Mouse (Mus musculus) kidney, embryonic 14.5 days (tissue): ENCODE results near the gene 4930402F06Rik. TPM values are rescaled to one million over a fixed set of nuclear protein-coding genes. Genes with fewer than 3 reads are reported as not detected.
A peak's percentile ranks its signal among the peaks of the same experiment; 100 is the strongest.

Experiments
- ATAC-seq: fragments of 200-750 bp; cut with Nextera tagmentation; 2 replicates; pipeline ENCODE4 v1.8.0; 2017; ENCODE audit warnings: moderate number of reproducible peaks, mild to moderate bottlenecking, moderate TSS enrichment, moderate library complexity; ENCODE audit not compliant: low FRiP score, low TSS enrichment
- H3K27ac ChIP-seq: fragments of 300-500 bp; sonication (generic); 2 replicates; pipeline ENCODE4 v1.5.1; 2014; ENCODE audit warnings: low read depth, mild to moderate bottlenecking, low read length, moderate library complexity, mixed read lengths
- H3K27me3 ChIP-seq: fragments of 300-500 bp; sonication (generic); 2 replicates; pipeline ENCODE4 v1.6.1; 2014; ENCODE audit warnings: mild to moderate bottlenecking, low read length; ENCODE audit not compliant: control insufficient read depth, insufficient read depth
- H3K36me3 ChIP-seq: fragments of 300-500 bp; sonication (generic); 2 replicates; pipeline ENCODE4 v1.6.1; 2014; ENCODE audit warnings: low read length, mixed read lengths; ENCODE audit not compliant: control insufficient read depth, insufficient read depth
- H3K4me1 ChIP-seq: fragments of 300-500 bp; sonication (generic); 2 replicates; pipeline ENCODE4 v1.6.1; 2014; ENCODE audit warnings: low read length, mixed read lengths; ENCODE audit not compliant: control insufficient read depth, insufficient read depth
- H3K4me2 ChIP-seq: fragments of 300-500 bp; sonication (generic); replicated peaks from 2 replicates; pipeline ENCODE4 v1.6.1; 2014; ENCODE audit warnings: low read depth, mild to moderate bottlenecking, low read length
- H3K4me3 ChIP-seq: fragments of 300-500 bp; sonication (generic); 2 replicates; pipeline ENCODE4 v1.5.1; 2014; ENCODE audit warnings: mild to moderate bottlenecking, low read length
- H3K9ac ChIP-seq: fragments of 300-500 bp; sonication (generic); 2 replicates; pipeline ENCODE4 v1.6.1; 2014; ENCODE audit warnings: low read depth, mild to moderate bottlenecking, low read length, moderate library complexity
- H3K9me3 ChIP-seq: fragments of 300-500 bp; sonication (generic); 2 replicates; pipeline ENCODE4 v1.6.1; 2016; ENCODE audit warnings: low read length; ENCODE audit not compliant: control insufficient read depth
- WGBS: fragments of 180-500 bp; shearing (Covaris S2); extraction: QIAGEN DNeasy Blood & Tissue Kit; methylation state at CpG from one replicate; pipeline ENCODE4 v1.1.7; 2014; 5-methylcytosine and 5-hydroxymethylcytosine counted together
- polyA plus RNA-seq: library from polyadenylated mRNA; unstranded; fragments of >200 nt; fragmentation: Nextera tagmentation; extraction: Ambion mirVana; gene quantifications from 2 replicates; pipeline ENCODE4 v1.2.1, GENCODE M21; 2014

4930402F06Rik gene
- polyA plus RNA-seq, 1 experiment from 2014 or later, result not detected

GRCm38 (mm10) chr2:35345984-35346383 lies 51.0 kb downstream of the 4930402F06Rik start:
- no peak for ATAC-seq
- no peak overlapping the region for H3K9ac ChIP-seq
- no peaks in the 10 kb centered on the region for H3K9me3 ChIP-seq
- no peaks in the 10 kb centered on the region for H3K36me3 ChIP-seq
- no peak overlapping the region for H3K27ac ChIP-seq
- H3K27me3 ChIP-seq, result no peaks in the 10 kb centered on the region
- 70% methylated on average over 2 of the region's 2 CpGs for WGBS
- H3K4me2 ChIP-seq, result no peak overlapping the region
- no peak overlapping the region for H3K4me3 ChIP-seq
- no peaks in the 10 kb centered on the region for H3K4me1 ChIP-seq

- no peak overlapping the region for H3K9ac ChIP-seq
- no peaks in the 10 kb centered on the region for H3K9me3 ChIP-seq
- H3K36me3 ChIP-seq, result no peaks in the 10 kb centered on the region
- no peak for ATAC-seq
- H3K27me3 ChIP-seq, result no peaks in the 10 kb centered on the region
- H3K4me1 ChIP-seq, result 0 out of 2 replicates have a peak, but pooled peaks cover under 1% of the 10 kb centered on the region
- 77% methylated on average over 3 of the region's 3 CpGs for WGBS
- no peak overlapping the region for H3K4me3 ChIP-seq
- H3K27ac ChIP-seq, result no peak overlapping the region
- H3K4me2 ChIP-seq, result no peak overlapping the region
Measured at GRCm38 (mm10) chr2:35342605-35343004, 54.4 kb downstream of the 4930402F06Rik start.

- Histone ChIP-seq H3K36me3 (no peaks in the 10 kb centered on the region), H3K9me3 (no peaks in the 10 kb centered on the region), H3K27me3 (peaks cover 5% of the 10 kb centered on the region; the same call in 1 of the 2 replicates), H3K4me1 (peaks cover 11% of the 10 kb centered on the region), H3K4me2 (no peak overlapping the region), H3K27ac (no peak overlapping the region), H3K4me3 (no peak overlapping the region), H3K9ac (no peak overlapping the region)
- ATAC-seq, result no peak
- 74% methylated on average over 6 of the region's 6 CpGs for WGBS
Measured at GRCm38 (mm10) chr2:35338707-35339106, 58.3 kb downstream of the 4930402F06Rik start.

GRCm38 (mm10) chr2:35338036-35338435 lies 58.9 kb downstream of the 4930402F06Rik start:
- Histone ChIP-seq H3K27ac (no peak overlapping the region), H3K4me3 (no peak overlapping the region), H3K4me2 (no peak overlapping the region), H3K36me3 (no peaks in the 10 kb centered on the region), H3K9ac (no peak overlapping the region), H3K27me3 (peaks cover 5% of the 10 kb centered on the region; the same call in 1 of the 2 replicates), H3K9me3 (no peaks in the 10 kb centered on the region), H3K4me1 (peaks cover 11% of the 10 kb centered on the region)
- ATAC-seq, result no peak
- WGBS, result 78% methylated on average over 1 of the region's 1 CpGs

GRCm38 (mm10) chr2:35337419-35337818 lies 59.6 kb downstream of the 4930402F06Rik start:
- ATAC-seq, result no peak
- Histone ChIP-seq H3K27me3 (peaks cover 5% of the 10 kb centered on the region; the same call in 1 of the 2 replicates), H3K4me1 (peaks cover 11% of the 10 kb centered on the region), H3K27ac (peak overlapping the region; percentile 65), H3K4me2 (peak overlapping the region; percentile 99), H3K4me3 (peak overlapping the region; percentile 64; the same call in 1 of the 2 replicates), H3K9me3 (no peaks in the 10 kb centered on the region), H3K36me3 (no peaks in the 10 kb centered on the region), H3K9ac (peak overlapping the region; percentile 64)
- WGBS, result 41% methylated on average over 10 of the region's 10 CpGs

GRCm38 (mm10) chr2:35336388-35337280 lies 60.3 kb downstream of the 4930402F06Rik start, which contains the start of gene Stom:
Gene Stom (minus strand): TSS chr2:35336976.
- peak within 1 kb of the TSS; percentile 64 for H3K9ac ChIP-seq
- no peaks in the 10 kb centered on the region for H3K9me3 ChIP-seq
- H3K27ac ChIP-seq, result peak within 1 kb of the TSS; percentile 66
- peak within 1 kb of the TSS; percentile 64 for H3K4me3 ChIP-seq
- peak within 1 kb of the TSS; percentile 99 for H3K4me2 ChIP-seq
- under 1% methylated on average over 45 of the region's 45 CpGs for WGBS
- peaks cover 5% of the 10 kb centered on the region; the same call in 1 of the 2 replicates for H3K27me3 ChIP-seq
- ATAC-seq, result peak; percentile 99
- peaks cover 11% of the 10 kb centered on the region for H3K4me1 ChIP-seq
- no peaks in the 10 kb centered on the region for H3K36me3 ChIP-seq

- Histone ChIP-seq H3K27me3 (peaks cover 5% of the 10 kb centered on the region; the same call in 1 of the 2 replicates), H3K4me3 (peak overlapping the region; percentile 64; the same call in 1 of the 2 replicates), H3K36me3 (no peaks in the 10 kb centered on the region), H3K4me2 (peak overlapping the region; percentile 99), H3K9me3 (no peaks in the 10 kb centered on the region), H3K9ac (no peak overlapping the region; the same call in 1 of the 2 replicates), H3K4me1 (peaks cover 11% of the 10 kb centered on the region), H3K27ac (no peak overlapping the region)
- WGBS, result 10% methylated on average over 7 of the region's 7 CpGs
- no peak for ATAC-seq
Measured at GRCm38 (mm10) chr2:35335620-35336019, 61.4 kb downstream of the 4930402F06Rik start.

- Histone ChIP-seq H3K9me3 (no peaks in the 10 kb centered on the region), H3K36me3 (no peaks in the 10 kb centered on the region), H3K27ac (no peak overlapping the region), H3K4me3 (no peak overlapping the region), H3K9ac (no peak overlapping the region), H3K27me3 (peaks cover 5% of the 10 kb centered on the region; the same call in 1 of the 2 replicates), H3K4me1 (peaks cover 11% of the 10 kb centered on the region), H3K4me2 (no peak overlapping the region)
- ATAC-seq, result no peak
Measured at GRCm38 (mm10) chr2:35333670-35334069, 63.3 kb downstream of the 4930402F06Rik start.

- ATAC-seq, result no peak
- Histone ChIP-seq H3K9ac (no peak overlapping the region), H3K4me3 (no peak overlapping the region), H3K9me3 (no peaks in the 10 kb centered on the region), H3K4me1 (peaks cover 5% of the 10 kb centered on the region; the same call in 1 of the 2 replicates), H3K27me3 (peaks cover 5% of the 10 kb centered on the region; the same call in 1 of the 2 replicates), H3K27ac (no peak overlapping the region), H3K4me2 (no peak overlapping the region), H3K36me3 (no peaks in the 10 kb centered on the region)
- WGBS, result 76% methylated on average over 2 of the region's 2 CpGs
Measured at GRCm38 (mm10) chr2:35331205-35331604, 65.8 kb downstream of the 4930402F06Rik start.
